Mouse (Mus musculus): ENCODE results near the gene Hrh1. TPM values are rescaled to one million over a fixed set of nuclear protein-coding genes. Genes with fewer than 3 reads are reported as not detected.

The Hrh1 gene
- polyA plus RNA-seq, 1 experiment from 2014 or later, result 0.04 TPM

- Histone ChIP-seq H3K9ac (ENCODE audit: low read depth, low read length) (no peak overlapping the region), H3K4me2 (no peak overlapping the region), H3K4me3 (ENCODE audit: low read depth, low read length) (no peak overlapping the region), H3K36me3 (ENCODE audit: control insufficient read depth, insufficient read depth, low read length) (no peaks in the 10 kb centered on the region), H3K27ac (ENCODE audit: low read depth, low read length) (no peak overlapping the region), H3K9me3 (ENCODE audit: control insufficient read depth, low read length) (no peaks in the 10 kb centered on the region), H3K27me3 (replicated peaks; ENCODE audit: control insufficient read depth, insufficient read depth, low read length) (peaks cover 54% of the 10 kb centered on the region), H3K4me1 (replicated peaks; ENCODE audit: control insufficient read depth, insufficient read depth, low read length) (no peaks in the 10 kb centered on the region)
- 59% methylated on average over 10 of the region's 10 CpGs for WGBS
- ATAC-seq (replicated peaks; ENCODE audit: low FRiP score) (no peak), DNase-seq (ENCODE audit: low spot score) (no peak)
Measured at GRCm38 (mm10) chr6:114400387-114400786, 2.7 kb downstream of the Hrh1 start.

- WGBS, result 88% methylated on average over 8 of the region's 8 CpGs
- no peak for DNase-seq (ENCODE audit: low spot score)
- Histone ChIP-seq H3K9ac (ENCODE audit: low read depth, low read length) (no peak overlapping the region), H3K27me3 (replicated peaks; ENCODE audit: control insufficient read depth, insufficient read depth, low read length) (peaks cover 53% of the 10 kb centered on the region), H3K4me3 (ENCODE audit: low read depth, low read length) (no peak overlapping the region), H3K9me3 (ENCODE audit: control insufficient read depth, low read length) (no peaks in the 10 kb centered on the region), H3K4me1 (replicated peaks; ENCODE audit: control insufficient read depth, insufficient read depth, low read length) (no peaks in the 10 kb centered on the region), H3K27ac (ENCODE audit: low read depth, low read length) (no peak overlapping the region), H3K36me3 (ENCODE audit: control insufficient read depth, insufficient read depth, low read length) (no peaks in the 10 kb centered on the region), H3K4me2 (no peak overlapping the region)
- ATAC-seq (replicated peaks; ENCODE audit: low FRiP score), result no peak
Measured at GRCm38 (mm10) chr6:114400841-114401240, 3.1 kb downstream of the Hrh1 start.

GRCm38 (mm10) chr6:114402161-114402560, 4.4 kb downstream of the Hrh1 start:
- 65% methylated on average over 2 of the region's 2 CpGs for WGBS
- no peak for ATAC-seq (replicated peaks; ENCODE audit: low FRiP score)
- no peak for DNase-seq (ENCODE audit: low spot score)
- Histone ChIP-seq H3K9ac (ENCODE audit: low read depth, low read length) (no peak overlapping the region), H3K36me3 (ENCODE audit: control insufficient read depth, insufficient read depth, low read length) (no peaks in the 10 kb centered on the region), H3K4me1 (replicated peaks; ENCODE audit: control insufficient read depth, insufficient read depth, low read length) (no peaks in the 10 kb centered on the region), H3K27ac (ENCODE audit: low read depth, low read length) (no peak overlapping the region), H3K4me2 (no peak overlapping the region), H3K27me3 (replicated peaks; ENCODE audit: control insufficient read depth, insufficient read depth, low read length) (peaks cover 40% of the 10 kb centered on the region), H3K4me3 (ENCODE audit: low read depth, low read length) (no peak overlapping the region), H3K9me3 (ENCODE audit: control insufficient read depth, low read length) (no peaks in the 10 kb centered on the region)

- DNase-seq (ENCODE audit: low spot score), result no peak
- Histone ChIP-seq H3K36me3 (ENCODE audit: control insufficient read depth, insufficient read depth, low read length) (no peaks in the 10 kb centered on the region), H3K27ac (ENCODE audit: low read depth, low read length) (no peak overlapping the region), H3K4me1 (replicated peaks; ENCODE audit: control insufficient read depth, insufficient read depth, low read length) (no peaks in the 10 kb centered on the region), H3K9me3 (ENCODE audit: control insufficient read depth, low read length) (no peaks in the 10 kb centered on the region), H3K27me3 (replicated peaks; ENCODE audit: control insufficient read depth, insufficient read depth, low read length) (peaks cover 30% of the 10 kb centered on the region), H3K9ac (ENCODE audit: low read depth, low read length) (no peak overlapping the region), H3K4me2 (no peak overlapping the region), H3K4me3 (ENCODE audit: low read depth, low read length) (no peak overlapping the region)
- WGBS, result 32% methylated on average over 8 of the region's 8 CpGs
- no peak for ATAC-seq (replicated peaks; ENCODE audit: low FRiP score)
Measured at GRCm38 (mm10) chr6:114403632-114404031, 5.9 kb downstream of the Hrh1 start.

GRCm38 (mm10) chr6:114404128-114404527, 6.4 kb downstream of the Hrh1 start:
- Histone ChIP-seq H3K27ac (ENCODE audit: low read depth, low read length) (no peak overlapping the region), H3K4me2 (no peak overlapping the region), H3K9me3 (ENCODE audit: control insufficient read depth, low read length) (no peaks in the 10 kb centered on the region), H3K4me3 (ENCODE audit: low read depth, low read length) (no peak overlapping the region), H3K4me1 (replicated peaks; ENCODE audit: control insufficient read depth, insufficient read depth, low read length) (no peaks in the 10 kb centered on the region), H3K9ac (ENCODE audit: low read depth, low read length) (no peak overlapping the region), H3K27me3 (replicated peaks; ENCODE audit: control insufficient read depth, insufficient read depth, low read length) (peaks cover 25% of the 10 kb centered on the region), H3K36me3 (ENCODE audit: control insufficient read depth, insufficient read depth, low read length) (no peaks in the 10 kb centered on the region)
- no peak for ATAC-seq (replicated peaks; ENCODE audit: low FRiP score)
- 27% methylated on average over 5 of the region's 5 CpGs for WGBS
- DNase-seq (ENCODE audit: low spot score), result no peak

GRCm38 (mm10) chr6:114404774-114405468, 7.2 kb downstream of the Hrh1 start:
- DNase-seq (ENCODE audit: low spot score) (no peak), ATAC-seq (replicated peaks; ENCODE audit: low FRiP score) (no peak)
- H3K4me1 ChIP-seq (replicated peaks; ENCODE audit: control insufficient read depth, insufficient read depth, low read length), result no peaks in the 10 kb centered on the region
- peaks cover 17% of the 10 kb centered on the region for H3K27me3 ChIP-seq (replicated peaks; ENCODE audit: control insufficient read depth, insufficient read depth, low read length)
- WGBS, result 80% methylated on average over 7 of the region's 7 CpGs
- H3K4me2 ChIP-seq, result no peak overlapping the region
- no peak overlapping the region for H3K9ac ChIP-seq (ENCODE audit: low read depth, low read length)
- no peaks in the 10 kb centered on the region for H3K9me3 ChIP-seq (ENCODE audit: control insufficient read depth, low read length)
- H3K27ac ChIP-seq (ENCODE audit: low read depth, low read length), result no peak overlapping the region
- H3K36me3 ChIP-seq (ENCODE audit: control insufficient read depth, insufficient read depth, low read length), result no peaks in the 10 kb centered on the region
- H3K4me3 ChIP-seq (ENCODE audit: low read depth, low read length), result no peak overlapping the region

- 36% methylated on average over 1 of the region's 1 CpGs for WGBS
- H3K4me1 ChIP-seq (replicated peaks; ENCODE audit: control insufficient read depth, insufficient read depth, low read length), result no peaks in the 10 kb centered on the region
- DNase-seq (ENCODE audit: low spot score) (no peak), ATAC-seq (replicated peaks; ENCODE audit: low FRiP score) (no peak)
- no peak overlapping the region for H3K4me2 ChIP-seq
- no peaks in the 10 kb centered on the region for H3K36me3 ChIP-seq (ENCODE audit: control insufficient read depth, insufficient read depth, low read length)
- H3K9ac ChIP-seq (ENCODE audit: low read depth, low read length), result no peak overlapping the region
- no peaks in the 10 kb centered on the region for H3K9me3 ChIP-seq (ENCODE audit: control insufficient read depth, low read length)
- H3K4me3 ChIP-seq (ENCODE audit: low read depth, low read length), result no peak overlapping the region
- H3K27me3 ChIP-seq (replicated peaks; ENCODE audit: control insufficient read depth, insufficient read depth, low read length), result 0 out of 2 replicates have a peak, but pooled peaks cover 4% of the 10 kb centered on the region
- H3K27ac ChIP-seq (ENCODE audit: low read depth, low read length), result no peak overlapping the region
Measured at GRCm38 (mm10) chr6:114406634-114407033, 8.9 kb downstream of the Hrh1 start.

- H3K4me2 ChIP-seq, result no peak overlapping the region
- H3K36me3 ChIP-seq (ENCODE audit: control insufficient read depth, insufficient read depth, low read length), result no peaks in the 10 kb centered on the region
- 77% methylated on average over 7 of the region's 7 CpGs for WGBS
- H3K4me1 ChIP-seq (replicated peaks; ENCODE audit: control insufficient read depth, insufficient read depth, low read length), result no peaks in the 10 kb centered on the region
- no peak overlapping the region for H3K27ac ChIP-seq (ENCODE audit: low read depth, low read length)
- ATAC-seq (replicated peaks; ENCODE audit: low FRiP score), result no peak
- no peak overlapping the region for H3K4me3 ChIP-seq (ENCODE audit: low read depth, low read length)
- no peak overlapping the region for H3K9ac ChIP-seq (ENCODE audit: low read depth, low read length)
- DNase-seq (ENCODE audit: low spot score), result no peak
- H3K9me3 ChIP-seq (ENCODE audit: control insufficient read depth, low read length), result no peaks in the 10 kb centered on the region
- 0 out of 2 replicates have a peak, but pooled peaks cover 4% of the 10 kb centered on the region for H3K27me3 ChIP-seq (replicated peaks; ENCODE audit: control insufficient read depth, insufficient read depth, low read length)
Measured at GRCm38 (mm10) chr6:114407049-114407448, 9.3 kb downstream of the Hrh1 start.

- WGBS, result 50% methylated on average over 17 of the region's 17 CpGs
- Histone ChIP-seq H3K4me3 (ENCODE audit: low read depth, low read length) (no peak overlapping the region), H3K4me1 (replicated peaks; ENCODE audit: control insufficient read depth, insufficient read depth, low read length) (no peaks in the 10 kb centered on the region), H3K27ac (ENCODE audit: low read depth, low read length) (no peak overlapping the region), H3K27me3 (replicated peaks; ENCODE audit: control insufficient read depth, insufficient read depth, low read length) (0 out of 2 replicates have a peak, but pooled peaks cover 4% of the 10 kb centered on the region), H3K36me3 (ENCODE audit: control insufficient read depth, insufficient read depth, low read length) (no peaks in the 10 kb centered on the region), H3K9me3 (ENCODE audit: control insufficient read depth, low read length) (no peaks in the 10 kb centered on the region), H3K4me2 (no peak overlapping the region), H3K9ac (ENCODE audit: low read depth, low read length) (no peak overlapping the region)
- DNase-seq (ENCODE audit: low spot score) (no peak), ATAC-seq (replicated peaks; ENCODE audit: low FRiP score) (no peak)
Measured at GRCm38 (mm10) chr6:114408278-114408677, 10.5 kb downstream of the Hrh1 start.
